Mouse (Mus musculus) bone marrow, adult 2 months (tissue): ENCODE results near the gene Prkd1.

Source experiments
- CTCF ChIP-seq: fragments of 200-500 bp; IDR thresholded peaks from 2 replicates; pipeline ENCODE4 v1.5.1; 2011; ENCODE audit warnings: low read length, control low read depth; ENCODE audit not compliant: control insufficient read depth, insufficient read depth
- POLR2A ChIP-seq: fragments of 200-500 bp; IDR thresholded peaks from 2 replicates; pipeline ENCODE4 v1.6.1; 2011; ENCODE audit warnings: low read depth, mild to moderate bottlenecking, control low read depth, low read length, borderline replicate concordance; ENCODE audit not compliant: control insufficient read depth

GRCm38 (mm10) chr12:50615852-50616251, 33.0 kb downstream of the Prkd1 start:
- TF ChIP-seq POLR2A (no peak), CTCF (no peak)
